Mouse (Mus musculus): ENCODE measurements at regions not wholly inside any gene's neighbourhood (a gene's known extent, or its start where the extent isn't known, plus 50 kb on each side); places are given as distances from the start of the nearest gene placed in this dataset.

DNA sequence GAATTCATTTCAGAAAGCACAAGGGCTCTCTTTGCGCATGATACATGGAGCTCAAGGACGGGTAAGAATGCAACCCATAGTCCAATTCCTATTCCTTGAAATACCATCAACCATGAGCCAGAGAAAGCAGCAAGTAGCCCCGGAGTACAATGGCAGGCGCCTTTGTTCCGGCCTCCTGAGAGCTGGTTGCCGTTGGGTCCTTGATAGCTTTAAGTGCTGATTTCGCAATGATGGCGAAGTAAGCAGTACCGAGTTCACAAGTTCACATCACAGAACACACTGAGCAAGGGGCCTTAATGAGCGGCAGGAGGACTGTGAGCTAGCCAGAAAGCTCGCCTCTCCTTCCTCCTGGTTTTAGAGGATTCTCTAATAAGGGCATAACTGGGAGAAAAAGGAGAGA lies 227.3 kb downstream of the Cdca7 start:
- TF ChIP-seq POLR2A (IDR thresholded peaks at IDR 0.05; ENCODE audit: low read depth, low read length), result no peak
- TF ChIP-seq CTCF (IDR thresholded peaks at IDR 0.05; ENCODE audit: extremely low read depth, insufficient read depth, insufficient read length, insufficient replicate concordance), result no peak
